Mouse (Mus musculus) kidney, adult 9 months (tissue): ENCODE results near the gene Ugt2b38.
"Not testable (repeated sequence)": the region's sequence is repeated elsewhere in the genome, so short reads cannot be mapped to it uniquely, and the experiment has no call there.

Experiments used
- DNase-seq: peaks from one replicate; pipeline ENCODE4 v3.0.0; 2022

The Ugt2b38 gene

GRCm38 (mm10) chr5:87424041-87424440 lies at the start of gene Ugt2b38:
Ugt2b38 (minus strand) TSS chr5:87424203.
- peak; percentile 77 for DNase-seq

- DNase-seq, result no peak
Observed at GRCm38 (mm10) chr5:87458810-87459209, 34.8 kb upstream of the Ugt2b38 start.

- DNase-seq, result no peak
Observed at GRCm38 (mm10) chr5:87457701-87458100, 33.7 kb upstream of the Ugt2b38 start.

GRCm38 (mm10) chr5:87456216-87456850 lies 32.3 kb upstream of the Ugt2b38 start:
- peak; percentile 83 for DNase-seq

GRCm38 (mm10) chr5:87455519-87455918 lies 31.5 kb upstream of the Ugt2b38 start:
- no peak for DNase-seq

GRCm38 (mm10) chr5:87452514-87452913 lies 28.5 kb upstream of the Ugt2b38 start:
- DNase-seq, result not testable (repeated sequence)

- peak; percentile 73 for DNase-seq
Observed at GRCm38 (mm10) chr5:87436264-87436663, 12.3 kb upstream of the Ugt2b38 start.

GRCm38 (mm10) chr5:87425676-87426075 lies 1.7 kb upstream of the Ugt2b38 start:
- peak; percentile 40 for DNase-seq

GRCm38 (mm10) chr5:87396968-87397367 lies 27.0 kb downstream of the Ugt2b38 start:
- DNase-seq, result no peak

GRCm38 (mm10) chr5:87390818-87391217 lies 33.2 kb downstream of the Ugt2b38 start:
- DNase-seq, result no peak

GRCm38 (mm10) chr5:87380234-87380633 lies 43.8 kb downstream of the Ugt2b38 start:
- no peak for DNase-seq

- no peak for DNase-seq
Observed at GRCm38 (mm10) chr5:87379825-87380224, 44.2 kb downstream of the Ugt2b38 start.

GRCm38 (mm10) chr5:87375874-87376383 lies 48.1 kb downstream of the Ugt2b38 start:
- DNase-seq, result no peak

- no peak for DNase-seq
Observed at GRCm38 (mm10) chr5:87373502-87373863, 50.5 kb downstream of the Ugt2b38 start.

GRCm38 (mm10) chr5:87372788-87373501 lies 51.1 kb downstream of the Ugt2b38 start:
- peak; percentile 62 for DNase-seq
